Mouse (Mus musculus): ENCODE measurements around the gene Adamts20. TPM values are rescaled to one million over a fixed set of nuclear protein-coding genes. Genes with fewer than 3 reads are reported as not detected.

Gene Adamts20
- polyA plus RNA-seq, 1 experiment from 2014 or later: 5.6 TPM

DNA sequence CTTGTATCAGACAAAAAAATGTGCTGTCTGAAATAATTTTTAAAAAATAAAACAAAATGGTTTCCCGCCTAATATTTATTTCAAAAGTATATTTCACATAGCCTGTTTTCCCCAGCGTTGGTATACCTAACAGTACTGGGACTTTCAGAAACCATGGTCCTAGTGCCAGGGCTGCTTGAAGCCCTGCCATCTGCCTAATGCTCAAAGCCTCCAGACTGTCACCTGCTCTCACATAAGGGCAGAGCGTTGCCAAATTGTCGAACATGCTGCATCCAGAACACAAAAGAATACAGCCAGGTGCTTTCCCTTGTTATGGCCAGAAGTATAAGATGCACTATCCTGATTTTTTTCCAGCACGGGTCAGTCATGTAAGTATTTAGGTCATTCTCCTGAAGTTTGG lies 209.7 kb downstream of the Adamts20 start:
- Histone ChIP-seq H3K36me3 (ENCODE audit: control insufficient read depth, insufficient read depth, low read length) (no peaks in the 10 kb centered on the region), H3K9ac (replicated peaks; ENCODE audit: low read depth, low read length) (no peak overlapping the region), H3K9me3 (ENCODE audit: control insufficient read depth, low read length) (no peaks in the 10 kb centered on the region), H3K4me2 (ENCODE audit: low read depth, low read length) (no peak overlapping the region), H3K4me3 (ENCODE audit: low read depth, low read length) (no peak overlapping the region), H3K27ac (ENCODE audit: low read depth, low read length) (no peak overlapping the region), H3K4me1 (ENCODE audit: control insufficient read depth, insufficient read depth, low read length) (no peaks in the 10 kb centered on the region), H3K27me3 (ENCODE audit: control insufficient read depth, insufficient read depth, low read length) (no peaks in the 10 kb centered on the region)
- ATAC-seq (ENCODE audit: low read depth): no peak
- 85% methylated on average over 5 of the region's 5 CpGs for WGBS

- Histone ChIP-seq H3K27ac (ENCODE audit: low read depth, low read length) (no peak overlapping the region), H3K9ac (replicated peaks; ENCODE audit: low read depth, low read length) (no peak overlapping the region), H3K27me3 (ENCODE audit: control insufficient read depth, insufficient read depth, low read length) (no peaks in the 10 kb centered on the region), H3K4me1 (ENCODE audit: control insufficient read depth, insufficient read depth, low read length) (no peaks in the 10 kb centered on the region), H3K9me3 (ENCODE audit: control insufficient read depth, low read length) (no peaks in the 10 kb centered on the region), H3K4me2 (ENCODE audit: low read depth, low read length) (no peak overlapping the region), H3K4me3 (ENCODE audit: low read depth, low read length) (no peak overlapping the region), H3K36me3 (ENCODE audit: control insufficient read depth, insufficient read depth, low read length) (no peaks in the 10 kb centered on the region)
- ATAC-seq (ENCODE audit: low read depth): no peak
- 66% methylated on average over 3 of the region's 3 CpGs for WGBS
These were observed 210.2 kb downstream of the Adamts20 start for GRCm38 (mm10) chr15:94254861-94255516.

DNA sequence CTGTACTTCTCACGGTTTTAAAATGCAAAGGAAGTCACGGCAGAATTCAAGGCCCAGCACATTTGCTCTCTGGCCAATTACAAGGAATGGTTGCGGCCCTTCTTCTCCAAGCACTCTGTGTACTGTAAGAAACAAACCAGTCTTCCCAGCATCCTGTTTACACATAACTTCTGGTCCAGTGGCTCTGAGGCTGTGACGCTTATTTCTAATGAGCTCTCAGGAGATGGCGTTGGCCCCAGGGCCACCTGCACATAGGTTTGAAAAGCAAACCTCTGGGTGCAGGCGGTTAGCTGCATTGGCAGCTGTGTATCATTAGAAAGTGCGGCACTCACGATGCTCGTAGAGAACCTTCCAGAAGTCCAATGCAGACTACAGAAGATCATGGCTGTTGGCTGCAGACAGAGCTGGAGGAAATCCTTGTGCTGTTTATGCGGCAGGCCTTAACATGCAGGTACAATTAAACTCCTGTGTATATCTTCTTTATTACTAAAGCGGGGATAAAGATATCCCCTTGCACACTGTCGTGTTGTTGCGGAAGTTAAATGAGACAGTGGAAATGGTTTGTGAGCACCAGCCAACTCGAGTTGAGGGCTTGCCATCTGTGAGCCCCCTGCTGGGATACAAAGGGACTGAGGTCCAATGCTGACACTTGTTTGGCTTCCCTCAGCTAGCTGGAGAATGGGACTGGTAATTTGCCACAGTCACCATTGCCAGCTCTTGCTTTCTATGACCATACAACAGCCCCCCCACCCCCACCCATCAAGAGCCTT lies 210.9 kb downstream of the Adamts20 start:
- Histone ChIP-seq H3K9me3 (ENCODE audit: control insufficient read depth, low read length) (no peaks in the 10 kb centered on the region), H3K4me1 (ENCODE audit: control insufficient read depth, insufficient read depth, low read length) (no peaks in the 10 kb centered on the region), H3K9ac (replicated peaks; ENCODE audit: low read depth, low read length) (no peak overlapping the region), H3K4me3 (ENCODE audit: low read depth, low read length) (no peak overlapping the region), H3K27me3 (ENCODE audit: control insufficient read depth, insufficient read depth, low read length) (no peaks in the 10 kb centered on the region), H3K4me2 (ENCODE audit: low read depth, low read length) (no peak overlapping the region), H3K27ac (ENCODE audit: low read depth, low read length) (no peak overlapping the region), H3K36me3 (ENCODE audit: control insufficient read depth, insufficient read depth, low read length) (no peaks in the 10 kb centered on the region)
- peak; percentile 54; the same call in 1 of the 2 replicates for ATAC-seq (ENCODE audit: low read depth)
- WGBS: 65% methylated on average over 14 of the region's 14 CpGs

- Histone ChIP-seq H3K9ac (replicated peaks; ENCODE audit: low read depth, low read length) (no peak overlapping the region), H3K27me3 (ENCODE audit: control insufficient read depth, insufficient read depth, low read length) (no peaks in the 10 kb centered on the region), H3K36me3 (ENCODE audit: control insufficient read depth, insufficient read depth, low read length) (no peaks in the 10 kb centered on the region), H3K4me3 (ENCODE audit: low read depth, low read length) (no peak overlapping the region), H3K4me2 (ENCODE audit: low read depth, low read length) (no peak overlapping the region), H3K27ac (ENCODE audit: low read depth, low read length) (no peak overlapping the region), H3K4me1 (ENCODE audit: control insufficient read depth, insufficient read depth, low read length) (no peaks in the 10 kb centered on the region), H3K9me3 (ENCODE audit: control insufficient read depth, low read length) (no peaks in the 10 kb centered on the region)
- ATAC-seq (ENCODE audit: low read depth): no peak
- WGBS: 78% methylated on average over 13 of the region's 13 CpGs
These were observed 212.1 kb downstream of the Adamts20 start for GRCm38 (mm10) chr15:94252962-94253712.

DNA sequence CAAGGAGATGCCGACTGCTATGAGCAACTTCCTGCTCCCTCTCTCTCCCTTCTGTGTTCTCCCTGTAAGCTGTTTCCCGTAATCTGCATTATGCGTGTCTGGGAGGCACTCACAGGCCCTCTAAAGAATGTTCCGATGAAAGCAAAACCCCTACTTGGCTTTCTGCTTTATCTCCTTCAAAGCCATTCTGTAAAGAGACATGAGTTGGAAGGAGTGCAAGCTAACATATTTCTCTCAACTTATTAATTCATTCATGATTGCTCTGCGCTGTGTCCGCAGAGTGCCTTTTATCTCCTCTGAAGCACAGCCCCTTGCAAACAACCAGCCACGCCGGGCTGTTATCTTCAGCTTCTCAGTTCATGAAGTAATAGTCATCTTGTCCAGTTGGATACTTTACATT lies 215.5 kb downstream of the Adamts20 start:
- no peaks in the 10 kb centered on the region for H3K4me1 ChIP-seq (ENCODE audit: control insufficient read depth, insufficient read depth, low read length)
- H3K9ac ChIP-seq (replicated peaks; ENCODE audit: low read depth, low read length): no peak overlapping the region
- no peaks in the 10 kb centered on the region for H3K36me3 ChIP-seq (ENCODE audit: control insufficient read depth, insufficient read depth, low read length)
- no peak for ATAC-seq (ENCODE audit: low read depth)
- H3K4me3 ChIP-seq (ENCODE audit: low read depth, low read length): no peak overlapping the region
- H3K27me3 ChIP-seq (ENCODE audit: control insufficient read depth, insufficient read depth, low read length): no peaks in the 10 kb centered on the region
- 78% methylated on average over 8 of the region's 8 CpGs for WGBS
- H3K9me3 ChIP-seq (ENCODE audit: control insufficient read depth, low read length): no peaks in the 10 kb centered on the region
- no peak overlapping the region for H3K4me2 ChIP-seq (ENCODE audit: low read depth, low read length)
- H3K27ac ChIP-seq (ENCODE audit: low read depth, low read length): no peak overlapping the region

DNA sequence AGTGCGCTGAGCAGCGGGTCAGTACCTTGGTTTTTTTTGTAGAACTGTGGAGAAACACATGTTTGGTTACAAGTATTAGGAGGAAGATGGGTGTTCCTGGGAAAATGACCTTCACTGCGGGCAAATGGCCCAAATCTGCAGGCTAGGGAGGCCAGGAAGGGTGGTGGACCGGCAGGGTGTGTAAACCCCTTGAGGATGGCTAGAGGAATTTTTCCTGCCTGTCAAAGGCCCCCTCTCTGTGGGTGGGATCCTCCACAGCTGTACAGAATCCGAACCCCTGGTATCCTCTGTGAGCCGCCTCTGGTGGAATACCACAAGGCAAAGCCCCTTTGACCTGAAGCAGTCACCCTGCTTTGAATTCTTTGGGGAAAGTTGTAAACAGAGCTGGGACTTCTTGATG lies 216.8 kb downstream of the Adamts20 start:
- H3K9ac ChIP-seq (replicated peaks; ENCODE audit: low read depth, low read length): no peak overlapping the region
- 80% methylated on average over 6 of the region's 6 CpGs for WGBS

GRCm38 (mm10) chr15:94246669-94247068 lies 218.5 kb downstream of the Adamts20 start:
- ATAC-seq (ENCODE audit: low read depth): no peak
- 76% methylated on average over 5 of the region's 5 CpGs for WGBS
- Histone ChIP-seq H3K27me3 (ENCODE audit: control insufficient read depth, insufficient read depth, low read length) (no peaks in the 10 kb centered on the region), H3K4me2 (ENCODE audit: low read depth, low read length) (no peak overlapping the region), H3K27ac (ENCODE audit: low read depth, low read length) (no peak overlapping the region), H3K4me3 (ENCODE audit: low read depth, low read length) (no peak overlapping the region), H3K9ac (replicated peaks; ENCODE audit: low read depth, low read length) (no peak overlapping the region), H3K36me3 (ENCODE audit: control insufficient read depth, insufficient read depth, low read length) (no peaks in the 10 kb centered on the region), H3K9me3 (ENCODE audit: control insufficient read depth, low read length) (no peaks in the 10 kb centered on the region), H3K4me1 (ENCODE audit: control insufficient read depth, insufficient read depth, low read length) (no peaks in the 10 kb centered on the region)

More for the DNA sequence above, 216.8 kb downstream of the Adamts20 start:
- Histone ChIP-seq H3K9me3 (ENCODE audit: control insufficient read depth, low read length) (no peaks in the 10 kb centered on the region), H3K36me3 (ENCODE audit: control insufficient read depth, insufficient read depth, low read length) (no peaks in the 10 kb centered on the region), H3K4me3 (ENCODE audit: low read depth, low read length) (no peak overlapping the region), H3K27ac (ENCODE audit: low read depth, low read length) (no peak overlapping the region), H3K27me3 (ENCODE audit: control insufficient read depth, insufficient read depth, low read length) (no peaks in the 10 kb centered on the region), H3K4me2 (ENCODE audit: low read depth, low read length) (no peak overlapping the region), H3K4me1 (ENCODE audit: control insufficient read depth, insufficient read depth, low read length) (no peaks in the 10 kb centered on the region)
- ATAC-seq (ENCODE audit: low read depth): no peak

GRCm38 (mm10) chr15:94244336-94244735 lies 220.9 kb downstream of the Adamts20 start:
- no peaks in the 10 kb centered on the region for H3K27me3 ChIP-seq (ENCODE audit: control insufficient read depth, insufficient read depth, low read length)
- no peaks in the 10 kb centered on the region for H3K4me1 ChIP-seq (ENCODE audit: control insufficient read depth, insufficient read depth, low read length)
- no peak overlapping the region for H3K4me2 ChIP-seq (ENCODE audit: low read depth, low read length)
- no peak overlapping the region for H3K27ac ChIP-seq (ENCODE audit: low read depth, low read length)
- H3K9ac ChIP-seq (replicated peaks; ENCODE audit: low read depth, low read length): no peak overlapping the region
- 80% methylated on average over 2 of the region's 2 CpGs for WGBS
- no peak overlapping the region for H3K4me3 ChIP-seq (ENCODE audit: low read depth, low read length)
- no peaks in the 10 kb centered on the region for H3K36me3 ChIP-seq (ENCODE audit: control insufficient read depth, insufficient read depth, low read length)
- no peak for ATAC-seq (ENCODE audit: low read depth)
- no peaks in the 10 kb centered on the region for H3K9me3 ChIP-seq (ENCODE audit: control insufficient read depth, low read length)

- Histone ChIP-seq H3K4me1 (ENCODE audit: control insufficient read depth, insufficient read depth, low read length) (no peaks in the 10 kb centered on the region), H3K27me3 (ENCODE audit: control insufficient read depth, insufficient read depth, low read length) (no peaks in the 10 kb centered on the region), H3K9me3 (ENCODE audit: control insufficient read depth, low read length) (no peaks in the 10 kb centered on the region), H3K9ac (replicated peaks; ENCODE audit: low read depth, low read length) (no peak overlapping the region), H3K4me3 (ENCODE audit: low read depth, low read length) (no peak overlapping the region), H3K27ac (ENCODE audit: low read depth, low read length) (no peak overlapping the region), H3K4me2 (ENCODE audit: low read depth, low read length) (no peak overlapping the region), H3K36me3 (ENCODE audit: control insufficient read depth, insufficient read depth, low read length) (no peaks in the 10 kb centered on the region)
- no peak for ATAC-seq (ENCODE audit: low read depth)
- WGBS: 86% methylated on average over 1 of the region's 1 CpGs
These were observed 223.1 kb downstream of the Adamts20 start for GRCm38 (mm10) chr15:94242133-94242532.

Data from neural tube, embryonic 14.5 days (tissue).